Mouse (Mus musculus) bone marrow macrophage, adult 2 months (primary cell): Measurements from ENCODE around the gene Cenpm.

Experiments
- CTCF ChIP-seq: IDR thresholded peaks from 2 replicates; pipeline ENCODE4 v1.5.1; 2012; ENCODE audit warnings: low read depth, mild to moderate bottlenecking, low read length, moderate library complexity
- POLR2A ChIP-seq: IDR thresholded peaks from 2 replicates; pipeline ENCODE4 v1.6.1; 2012; ENCODE audit warnings: mild to moderate bottlenecking, low read depth, low read length, borderline replicate concordance

DNA sequence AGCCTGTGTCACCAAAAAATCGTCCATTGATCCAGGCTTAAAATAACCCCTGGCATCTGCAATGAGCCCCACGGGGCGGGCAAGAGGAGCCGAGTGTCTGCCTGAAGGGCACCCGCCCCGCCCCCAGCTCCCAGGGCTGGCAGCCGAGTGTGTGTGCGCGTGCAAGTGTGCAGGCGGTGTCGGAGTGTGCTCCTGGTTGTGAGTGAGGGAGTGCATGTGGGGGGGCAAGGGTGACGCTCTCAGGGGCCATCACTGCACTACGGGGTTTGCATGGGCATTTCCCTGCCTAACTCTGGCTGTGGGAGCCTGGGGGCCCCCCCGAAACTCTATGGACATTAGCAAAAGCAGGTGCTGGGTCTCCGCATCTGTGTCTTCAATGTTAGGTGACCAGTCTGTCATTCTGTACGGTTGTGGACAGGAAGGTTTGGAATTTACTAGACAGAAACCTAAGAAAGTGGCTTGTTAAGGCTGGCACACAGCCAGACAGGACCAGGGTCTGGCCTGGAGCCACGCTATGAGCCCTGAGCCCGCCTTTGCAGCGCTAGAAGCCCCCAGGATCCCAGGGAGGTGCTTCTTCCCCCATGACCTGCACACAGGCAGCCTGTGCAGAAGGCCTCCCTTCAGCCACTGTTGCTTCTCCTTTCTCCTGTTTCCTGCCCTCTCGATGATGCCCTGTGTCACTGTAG lies 28.3 kb downstream of the Cenpm start:
- TF ChIP-seq CTCF: no peak
- TF ChIP-seq POLR2A: no peak
